Mouse (Mus musculus): ENCODE results near the gene Atp2b2.

DNA sequence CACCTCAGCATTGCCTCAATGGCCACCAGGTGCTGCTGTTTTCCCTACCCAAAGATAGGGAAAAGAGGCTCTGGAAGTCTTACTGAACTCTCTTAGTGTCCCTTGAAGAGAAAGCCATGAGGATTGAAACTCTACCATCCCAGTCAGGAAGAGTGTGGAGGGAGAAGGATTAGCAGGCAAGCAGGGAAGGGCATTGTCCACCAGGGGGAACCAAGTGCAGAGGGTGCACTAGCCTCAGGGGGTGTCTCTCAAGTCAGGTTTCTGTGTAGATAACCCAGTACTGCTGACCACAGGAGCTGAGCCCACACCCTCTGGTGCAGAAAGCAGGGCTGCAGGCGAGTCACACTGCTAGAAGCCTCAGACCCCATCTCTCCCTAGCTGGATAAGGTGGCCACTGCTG, 203.9 kb downstream of the Atp2b2 start:
- TF ChIP-seq CTCF (IDR thresholded peaks at IDR 0.05; ENCODE audit: low read depth) (peak; percentile 42), EP300 (IDR thresholded peaks at IDR 0.05; ENCODE audit: low read depth) (no peak)

All from liver, embryonic 14.5 days (tissue).